Mouse (Mus musculus): ENCODE data around the gene Dnaaf5. TPM values are rescaled to one million over a fixed set of nuclear protein-coding genes. Genes with fewer than 3 reads are reported as not detected.

Dnaaf5 gene
- polyA plus RNA-seq, 1 experiment from 2014 or later, result 7.0 TPM

- peak; percentile 67 for ATAC-seq
- Histone ChIP-seq H3K27ac (no peak overlapping the region; the same call in 1 of the 2 replicates), H3K9me3 (no peaks in the 10 kb centered on the region), H3K4me1 (replicated peaks) (peaks cover 11% of the 10 kb centered on the region; the same call in 1 of the 2 replicates), H3K4me2 (replicated peaks) (no peak overlapping the region), H3K27me3 (replicated peaks) (no peaks in the 10 kb centered on the region), H3K36me3 (peaks cover 17% of the 10 kb centered on the region; the same call in 1 of the 2 replicates), H3K4me3 (replicated peaks) (no peak overlapping the region), H3K9ac (no peak overlapping the region)
- 34% methylated on average over 10 of the region's 10 CpGs for WGBS
Measured at GRCm38 (mm10) chr5:139174556-139175547, 24.8 kb downstream of the Dnaaf5 start.

GRCm38 (mm10) chr5:139178895-139179631 lies 29.0 kb downstream of the Dnaaf5 start:
- Histone ChIP-seq H3K27me3 (replicated peaks) (no peaks in the 10 kb centered on the region), H3K4me2 (replicated peaks) (no peak overlapping the region), H3K27ac (no peak overlapping the region), H3K9ac (no peak overlapping the region), H3K9me3 (no peaks in the 10 kb centered on the region), H3K4me3 (replicated peaks) (no peak overlapping the region), H3K4me1 (replicated peaks) (peaks cover 8% of the 10 kb centered on the region; the same call in 1 of the 2 replicates), H3K36me3 (peaks cover 5% of the 10 kb centered on the region)
- ATAC-seq, result peak; percentile 87
- 26% methylated on average over 11 of the region's 11 CpGs for WGBS

- no peak overlapping the region for H3K4me3 ChIP-seq (replicated peaks)
- H3K4me2 ChIP-seq (replicated peaks), result no peak overlapping the region
- no peak overlapping the region for H3K9ac ChIP-seq
- no peaks in the 10 kb centered on the region for H3K9me3 ChIP-seq
- WGBS, result 85% methylated on average over 2 of the region's 2 CpGs
- peaks cover 17% of the 10 kb centered on the region for H3K36me3 ChIP-seq
- H3K4me1 ChIP-seq (replicated peaks), result no peaks in the 10 kb centered on the region
- ATAC-seq, result no peak
- H3K27ac ChIP-seq, result no peak overlapping the region
- no peaks in the 10 kb centered on the region for H3K27me3 ChIP-seq (replicated peaks)
Measured at GRCm38 (mm10) chr5:139183131-139183530, 33.1 kb downstream of the Dnaaf5 start.

- Histone ChIP-seq H3K4me2 (replicated peaks) (no peak overlapping the region), H3K27me3 (replicated peaks) (no peaks in the 10 kb centered on the region), H3K9ac (no peak overlapping the region), H3K9me3 (no peaks in the 10 kb centered on the region), H3K27ac (no peak overlapping the region), H3K4me3 (replicated peaks) (no peak overlapping the region), H3K4me1 (replicated peaks) (no peaks in the 10 kb centered on the region), H3K36me3 (peaks cover 17% of the 10 kb centered on the region)
- WGBS, result 94% methylated on average over 9 of the region's 9 CpGs
- no peak for ATAC-seq
Measured at GRCm38 (mm10) chr5:139183601-139184000, 33.6 kb downstream of the Dnaaf5 start.

GRCm38 (mm10) chr5:139184897-139185296 lies 34.9 kb downstream of the Dnaaf5 start:
- Histone ChIP-seq H3K27ac (no peak overlapping the region), H3K9ac (no peak overlapping the region), H3K4me3 (replicated peaks) (no peak overlapping the region), H3K36me3 (peaks cover 17% of the 10 kb centered on the region), H3K4me2 (replicated peaks) (no peak overlapping the region), H3K9me3 (no peaks in the 10 kb centered on the region), H3K4me1 (replicated peaks) (no peaks in the 10 kb centered on the region), H3K27me3 (replicated peaks) (no peaks in the 10 kb centered on the region)
- 83% methylated on average over 4 of the region's 4 CpGs for WGBS
- ATAC-seq, result no peak

GRCm38 (mm10) chr5:139189726-139190125 lies 39.7 kb downstream of the Dnaaf5 start:
- H3K4me1 ChIP-seq (replicated peaks), result no peaks in the 10 kb centered on the region
- peaks cover 8% of the 10 kb centered on the region; the same call in 1 of the 2 replicates for H3K36me3 ChIP-seq
- H3K9ac ChIP-seq, result no peak overlapping the region
- no peak overlapping the region for H3K27ac ChIP-seq
- ATAC-seq, result no peak
- H3K4me2 ChIP-seq (replicated peaks), result no peak overlapping the region
- H3K9me3 ChIP-seq, result no peaks in the 10 kb centered on the region
- H3K27me3 ChIP-seq (replicated peaks), result no peaks in the 10 kb centered on the region
- H3K4me3 ChIP-seq (replicated peaks), result no peak overlapping the region
- 84% methylated on average over 5 of the region's 5 CpGs for WGBS

- WGBS, result 78% methylated on average over 5 of the region's 5 CpGs
- no peak for ATAC-seq
- Histone ChIP-seq H3K27ac (no peak overlapping the region), H3K4me2 (replicated peaks) (no peak overlapping the region), H3K27me3 (replicated peaks) (no peaks in the 10 kb centered on the region), H3K9ac (no peak overlapping the region), H3K4me1 (replicated peaks) (no peaks in the 10 kb centered on the region), H3K36me3 (peaks cover 3% of the 10 kb centered on the region; the same call in 1 of the 2 replicates), H3K4me3 (replicated peaks) (no peak overlapping the region), H3K9me3 (no peaks in the 10 kb centered on the region)
Measured at GRCm38 (mm10) chr5:139190958-139191357, 40.9 kb downstream of the Dnaaf5 start.

GRCm38 (mm10) chr5:139198779-139199178 lies 48.8 kb downstream of the Dnaaf5 start:
- H3K9me3 ChIP-seq, result no peaks in the 10 kb centered on the region
- no peak for ATAC-seq

GRCm38 (mm10) chr5:139199636-139199994 lies 49.6 kb downstream of the Dnaaf5 start:
- Histone ChIP-seq H3K27me3 (replicated peaks) (no peaks in the 10 kb centered on the region), H3K9ac (peak overlapping the region; percentile 62), H3K4me2 (replicated peaks) (peak overlapping the region; percentile 95), H3K4me1 (replicated peaks) (peaks cover 19% of the 10 kb centered on the region), H3K9me3 (no peaks in the 10 kb centered on the region), H3K36me3 (no peaks in the 10 kb centered on the region), H3K4me3 (replicated peaks) (peak overlapping the region; percentile 77), H3K27ac (peak overlapping the region; percentile 84)
- 42% methylated on average over 2 of the region's 2 CpGs for WGBS
- ATAC-seq, result no peak

More at GRCm38 (mm10) chr5:139198779-139199178, 48.8 kb downstream of the Dnaaf5 start:
- 65% methylated on average over 3 of the region's 3 CpGs for WGBS
- Histone ChIP-seq H3K27me3 (replicated peaks) (no peaks in the 10 kb centered on the region), H3K4me3 (replicated peaks) (no peak overlapping the region), H3K4me1 (replicated peaks) (peaks cover 19% of the 10 kb centered on the region), H3K4me2 (replicated peaks) (no peak overlapping the region), H3K9ac (0 out of 2 replicates have a peak overlapping the region, but pooled peaks have one; percentile 18), H3K36me3 (no peaks in the 10 kb centered on the region), H3K27ac (no peak overlapping the region)

GRCm38 (mm10) chr5:139199995-139200769 lies 50.2 kb downstream of the Dnaaf5 start, which contains the start of gene Sun1:
Gene Sun1 (plus strand): TSS chr5:139200637.
- Histone ChIP-seq H3K9ac (peak within 1 kb of the TSS; percentile 81), H3K27ac (peak within 1 kb of the TSS; percentile 84), H3K36me3 (no peaks in the 10 kb centered on the region), H3K27me3 (replicated peaks) (no peaks in the 10 kb centered on the region), H3K4me1 (replicated peaks) (peaks cover 19% of the 10 kb centered on the region), H3K9me3 (no peaks in the 10 kb centered on the region), H3K4me3 (replicated peaks) (peak within 1 kb of the TSS; percentile 77), H3K4me2 (replicated peaks) (peak within 1 kb of the TSS; percentile 95)
- WGBS, result 2% methylated on average over 61 of the region's 64 CpGs
- peak; percentile 99 for ATAC-seq

- H3K27me3 ChIP-seq (replicated peaks), result no peaks in the 10 kb centered on the region
- H3K36me3 ChIP-seq, result no peaks in the 10 kb centered on the region
- H3K4me1 ChIP-seq (replicated peaks), result peaks cover 19% of the 10 kb centered on the region
- peak overlapping the region; percentile 95 for H3K4me2 ChIP-seq (replicated peaks)
- peak overlapping the region; percentile 81 for H3K9ac ChIP-seq
- H3K27ac ChIP-seq, result peak overlapping the region; percentile 34; the same call in 1 of the 2 replicates
- ATAC-seq, result peak; percentile 51
- under 1% methylated on average over 57 of the region's 57 CpGs for WGBS
- H3K9me3 ChIP-seq, result no peaks in the 10 kb centered on the region
- H3K4me3 ChIP-seq (replicated peaks), result peak overlapping the region; percentile 77
Measured at GRCm38 (mm10) chr5:139200770-139201569, 50.9 kb downstream of the Dnaaf5 start.
